Mouse (Mus musculus) heart, adult 2 months (tissue): Measurements from ENCODE around the gene Serpinc1.

Source experiments
- CTCF ChIP-seq: fragments of 200-600 bp; IDR thresholded peaks from 2 replicates; pipeline ENCODE4 v1.8.1; 2022; ENCODE audit warnings: antibody characterized with exemption, mild to moderate bottlenecking, moderate library complexity
- POLR2A ChIP-seq: fragments of 200-500 bp; IDR thresholded peaks from 2 replicates; pipeline ENCODE4 v1.6.1; 2011; ENCODE audit warnings: mild to moderate bottlenecking, low read depth, low read length, control low read depth; ENCODE audit not compliant: insufficient read depth

- TF ChIP-seq CTCF (no peak), POLR2A (no peak)
Observed at GRCm38 (mm10) chr1:161006471-161006870, 28.1 kb downstream of the Serpinc1 start.
